Mouse (Mus musculus) liver, embryonic 16.5 days (tissue): Measurements from ENCODE around the gene Gm10570. TPM values are rescaled to one million over a fixed set of nuclear protein-coding genes. Genes with fewer than 3 reads are reported as not detected.

ENCODE experiments used
- ATAC-seq: fragments of 200-750 bp; cut with Nextera tagmentation; 2 replicates; pipeline ENCODE4 v1.8.0; 2017; ENCODE audit warnings: low read depth, mild to moderate bottlenecking, moderate number of reproducible peaks, moderate library complexity
- H3K27ac ChIP-seq: fragments of 300-500 bp; sonication (generic); 2 replicates; pipeline ENCODE4 v1.5.1; 2014; ENCODE audit warnings: mild to moderate bottlenecking, low read length
- H3K27me3 ChIP-seq: fragments of 300-500 bp; sonication (generic); 2 replicates; pipeline ENCODE4 v1.6.1; 2014; ENCODE audit warnings: low read depth, low read length, mixed read lengths; ENCODE audit not compliant: control insufficient read depth, insufficient read depth
- H3K36me3 ChIP-seq: fragments of 300-500 bp; sonication (generic); 2 replicates; pipeline ENCODE4 v1.6.1; 2014; ENCODE audit warnings: mild to moderate bottlenecking; ENCODE audit not compliant: control insufficient read depth, insufficient read depth
- H3K4me1 ChIP-seq: fragments of 300-500 bp; sonication (generic); 2 replicates; pipeline ENCODE4 v1.6.1; 2014; ENCODE audit warnings: low read depth, low read length, mixed read lengths; ENCODE audit not compliant: control insufficient read depth
- H3K4me2 ChIP-seq: fragments of 300-500 bp; sonication (generic); 2 replicates; pipeline ENCODE4 v1.6.1; 2014; ENCODE audit warnings: low read depth, low read length, mixed read lengths
- H3K4me3 ChIP-seq: fragments of 300-500 bp; sonication (generic); 2 replicates; pipeline ENCODE4 v1.5.1; 2014; ENCODE audit warnings: low read depth, mild to moderate bottlenecking, low read length
- H3K9ac ChIP-seq: fragments of 300-500 bp; sonication (generic); 2 replicates; pipeline ENCODE4 v1.6.1; 2014; ENCODE audit warnings: low read depth, low read length
- H3K9me3 ChIP-seq: fragments of 300-500 bp; sonication (generic); replicated peaks from 2 replicates; pipeline ENCODE4 v1.6.1; 2016; ENCODE audit warnings: low read length; ENCODE audit not compliant: control insufficient read depth
- WGBS: fragments of 180-500 bp; shearing (Covaris S2); extraction: QIAGEN DNeasy Blood & Tissue Kit; methylation state at CpG from one replicate; pipeline ENCODE4 v1.1.7; 2014; ENCODE audit not compliant: insufficient replicate concordance; 5-methylcytosine and 5-hydroxymethylcytosine counted together
- polyA plus RNA-seq: library from polyadenylated mRNA; unstranded; fragments of >200 nt; fragmentation: Nextera tagmentation; extraction: Ambion mirVana; gene quantifications from 2 replicates; pipeline ENCODE4 v1.2.1, GENCODE M21; 2015

Gene Gm10570
- not detected in 2 replicates for polyA plus RNA-seq

DNA sequence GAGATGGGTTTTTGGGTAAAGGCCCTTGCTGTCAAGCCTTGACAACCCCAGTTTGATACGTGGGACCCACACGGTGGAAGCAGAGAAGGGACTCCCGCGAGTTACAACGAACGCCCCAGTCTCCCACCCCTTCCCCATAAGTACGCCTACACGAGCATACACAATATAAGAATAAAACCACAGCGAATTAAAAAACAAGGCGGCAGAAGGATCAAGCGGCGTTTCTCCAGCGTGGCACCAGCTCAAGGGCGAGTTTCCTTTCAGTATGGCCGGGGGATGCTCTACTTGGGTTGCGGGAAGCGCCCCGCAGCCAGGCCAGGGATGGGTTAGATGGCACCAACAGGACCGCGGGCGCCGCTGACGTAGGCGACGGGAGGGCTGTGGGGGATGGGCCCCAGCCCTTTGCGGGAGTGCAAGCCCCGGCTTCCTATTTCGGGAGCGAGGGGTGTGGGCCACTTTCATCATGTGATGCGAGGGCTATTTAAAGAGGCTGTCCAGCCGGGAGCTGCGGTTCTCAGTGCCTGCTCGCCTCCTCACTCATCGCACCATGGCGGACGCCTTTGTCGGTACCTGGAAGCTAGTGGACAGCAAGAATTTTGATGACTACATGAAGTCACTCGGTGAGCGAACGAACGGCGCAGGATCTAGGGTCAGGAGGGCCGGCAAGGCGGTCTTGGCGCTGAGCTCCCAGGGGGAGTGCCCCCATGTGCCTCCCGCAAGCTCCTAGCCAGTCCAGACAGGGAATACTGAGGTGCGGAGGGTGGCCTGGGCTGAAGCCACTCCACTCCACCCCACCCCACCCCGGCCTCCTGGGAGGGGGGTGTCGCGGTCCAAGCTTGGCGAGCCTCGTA lies at the start of gene Gm10570, which contains the start of gene Fabp3:
Gene Gm10570 (minus strand): TSS at position 444 of the 851 bp plus-strand sequence.
Gene Fabp3 (plus strand): TSS at position 365 of the 851 bp plus-strand sequence.
- peak within 1 kb of the TSS; percentile 49 for H3K4me3 ChIP-seq
- peaks cover 64% of the 10 kb centered on the region for H3K27me3 ChIP-seq
- H3K36me3 ChIP-seq, result no peaks in the 10 kb centered on the region
- H3K27ac ChIP-seq, result no peak within 1 kb of the TSS
- peak within 1 kb of the TSS; percentile 15; the same call in 1 of the 2 replicates for H3K9ac ChIP-seq
- H3K4me1 ChIP-seq, result peaks cover 8% of the 10 kb centered on the region
- H3K9me3 ChIP-seq, result no peaks in the 10 kb centered on the region
- under 1% methylated on average over 52 of the region's 52 CpGs for WGBS
- ATAC-seq, result no peak
- H3K4me2 ChIP-seq, result peak within 1 kb of the TSS; percentile 64

GRCm38 (mm10) chr4:130357946-130358345 lies 49.5 kb upstream of the Gm10570 start:
- no peak overlapping the region for H3K9ac ChIP-seq
- peaks cover 20% of the 10 kb centered on the region for H3K4me1 ChIP-seq
- no peak for ATAC-seq
- no peaks in the 10 kb centered on the region; the same call in 1 of the 2 replicates for H3K36me3 ChIP-seq
- no peak overlapping the region for H3K27ac ChIP-seq
- no peaks in the 10 kb centered on the region for H3K9me3 ChIP-seq
- H3K27me3 ChIP-seq, result no peaks in the 10 kb centered on the region
- no peak overlapping the region for H3K4me2 ChIP-seq
- H3K4me3 ChIP-seq, result no peak overlapping the region

- no peak for ATAC-seq
- peaks cover 22% of the 10 kb centered on the region for H3K36me3 ChIP-seq
- H3K27ac ChIP-seq, result no peak overlapping the region
Measured at GRCm38 (mm10) chr4:130352588-130352987, 44.1 kb upstream of the Gm10570 start.

GRCm38 (mm10) chr4:130350690-130351422 lies 42.4 kb upstream of the Gm10570 start:
- ATAC-seq, result peak; percentile 39; the same call in 1 of the 2 replicates
- Histone ChIP-seq H3K9me3 (no peaks in the 10 kb centered on the region), H3K36me3 (peaks cover 22% of the 10 kb centered on the region), H3K4me1 (peaks cover 7% of the 10 kb centered on the region), H3K9ac (no peak overlapping the region), H3K27ac (no peak overlapping the region), H3K4me2 (no peak overlapping the region), H3K4me3 (no peak overlapping the region), H3K27me3 (no peaks in the 10 kb centered on the region)
- 59% methylated on average over 16 of the region's 16 CpGs for WGBS

More at GRCm38 (mm10) chr4:130352588-130352987, 44.1 kb upstream of the Gm10570 start:
- Histone ChIP-seq H3K27me3 (no peaks in the 10 kb centered on the region), H3K9me3 (no peaks in the 10 kb centered on the region), H3K4me1 (peaks cover 7% of the 10 kb centered on the region), H3K4me2 (no peak overlapping the region), H3K4me3 (no peak overlapping the region), H3K9ac (no peak overlapping the region)
- WGBS, result 78% methylated on average over 7 of the region's 7 CpGs

DNA sequence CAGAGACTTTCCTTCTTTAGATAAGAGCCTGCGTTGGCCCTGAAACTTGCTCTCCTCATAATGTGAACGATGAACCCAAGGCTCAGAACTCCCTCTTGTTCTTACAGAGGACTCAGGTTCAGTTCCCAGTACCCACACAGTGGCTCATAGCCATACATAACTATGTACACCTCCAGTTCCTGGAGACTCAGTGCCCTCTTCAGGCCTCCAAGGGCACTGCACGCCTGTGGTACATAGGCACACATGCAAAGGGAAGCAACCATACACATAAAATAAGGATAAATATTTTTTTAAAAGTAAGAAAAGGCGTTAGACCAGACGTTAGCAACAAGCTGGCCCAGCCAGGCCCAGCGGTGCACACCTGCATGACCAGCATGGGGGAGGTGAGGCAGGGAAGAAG lies 41.2 kb upstream of the Gm10570 start:
- H3K4me1 ChIP-seq, result peaks cover 7% of the 10 kb centered on the region
- WGBS, result 81% methylated on average over 6 of the region's 6 CpGs
- H3K4me2 ChIP-seq, result no peak overlapping the region
- peaks cover 22% of the 10 kb centered on the region for H3K36me3 ChIP-seq
- H3K4me3 ChIP-seq, result no peak overlapping the region
- H3K27me3 ChIP-seq, result no peaks in the 10 kb centered on the region
- no peak overlapping the region for H3K27ac ChIP-seq
- ATAC-seq, result no peak
- H3K9me3 ChIP-seq, result no peaks in the 10 kb centered on the region
- H3K9ac ChIP-seq, result no peak overlapping the region

GRCm38 (mm10) chr4:130341691-130342090 lies 33.2 kb upstream of the Gm10570 start:
- ATAC-seq, result 0 out of 2 replicates have a peak, but pooled peaks have one; percentile 16
- Histone ChIP-seq H3K4me2 (no peak overlapping the region), H3K36me3 (peaks cover 16% of the 10 kb centered on the region), H3K9me3 (no peaks in the 10 kb centered on the region), H3K27me3 (no peaks in the 10 kb centered on the region), H3K9ac (no peak overlapping the region), H3K4me1 (no peaks in the 10 kb centered on the region), H3K27ac (no peak overlapping the region; the same call in 1 of the 2 replicates), H3K4me3 (no peak overlapping the region)
- 18% methylated on average over 4 of the region's 4 CpGs for WGBS

GRCm38 (mm10) chr4:130335867-130336266 lies 27.4 kb upstream of the Gm10570 start:
- no peak overlapping the region for H3K4me3 ChIP-seq
- no peaks in the 10 kb centered on the region for H3K27me3 ChIP-seq
- peaks cover 16% of the 10 kb centered on the region for H3K36me3 ChIP-seq
- no peaks in the 10 kb centered on the region for H3K4me1 ChIP-seq
- H3K27ac ChIP-seq, result no peak overlapping the region
- H3K4me2 ChIP-seq, result no peak overlapping the region
- no peaks in the 10 kb centered on the region for H3K9me3 ChIP-seq
- ATAC-seq, result peak; percentile 76
- H3K9ac ChIP-seq, result no peak overlapping the region
- 68% methylated on average over 5 of the region's 5 CpGs for WGBS

- no peak for ATAC-seq
- peaks cover 5% of the 10 kb centered on the region; the same call in 1 of the 2 replicates for H3K36me3 ChIP-seq
- WGBS, result 84% methylated on average over 9 of the region's 9 CpGs
Measured at GRCm38 (mm10) chr4:130327366-130327765, 18.9 kb upstream of the Gm10570 start.

More at GRCm38 (mm10) chr4:130327366-130327765, 18.9 kb upstream of the Gm10570 start:
- no peak overlapping the region for H3K9ac ChIP-seq
- H3K27me3 ChIP-seq, result no peaks in the 10 kb centered on the region
- H3K27ac ChIP-seq, result no peak overlapping the region
- H3K4me1 ChIP-seq, result no peaks in the 10 kb centered on the region
- no peak overlapping the region for H3K4me2 ChIP-seq
- H3K9me3 ChIP-seq, result no peaks in the 10 kb centered on the region
- H3K4me3 ChIP-seq, result no peak overlapping the region
